Mouse (Mus musculus) pancreas, adult 10 weeks (tissue): Measurements from ENCODE around the gene Atg3. TPM values are rescaled to one million over a fixed set of nuclear protein-coding genes. Genes with fewer than 3 reads are reported as not detected.

ENCODE experiments used
- polyA plus RNA-seq: library from polyadenylated mRNA; stranded (reverse); fragments of 350-450 nt; fragmentation: Illumina TruSeq; extraction: RNeasy Lipid Tissue Mini Kit (QIAGEN cat#74804); gene quantifications from one replicate; pipeline ENCODE4 v1.2.3, GENCODE M21; 2015; ENCODE audit warnings: low read depth, low replicate concordance; ENCODE audit not compliant: insufficient read depth

Gene Atg3
- polyA plus RNA-seq, result 10.3 TPM

DNA sequence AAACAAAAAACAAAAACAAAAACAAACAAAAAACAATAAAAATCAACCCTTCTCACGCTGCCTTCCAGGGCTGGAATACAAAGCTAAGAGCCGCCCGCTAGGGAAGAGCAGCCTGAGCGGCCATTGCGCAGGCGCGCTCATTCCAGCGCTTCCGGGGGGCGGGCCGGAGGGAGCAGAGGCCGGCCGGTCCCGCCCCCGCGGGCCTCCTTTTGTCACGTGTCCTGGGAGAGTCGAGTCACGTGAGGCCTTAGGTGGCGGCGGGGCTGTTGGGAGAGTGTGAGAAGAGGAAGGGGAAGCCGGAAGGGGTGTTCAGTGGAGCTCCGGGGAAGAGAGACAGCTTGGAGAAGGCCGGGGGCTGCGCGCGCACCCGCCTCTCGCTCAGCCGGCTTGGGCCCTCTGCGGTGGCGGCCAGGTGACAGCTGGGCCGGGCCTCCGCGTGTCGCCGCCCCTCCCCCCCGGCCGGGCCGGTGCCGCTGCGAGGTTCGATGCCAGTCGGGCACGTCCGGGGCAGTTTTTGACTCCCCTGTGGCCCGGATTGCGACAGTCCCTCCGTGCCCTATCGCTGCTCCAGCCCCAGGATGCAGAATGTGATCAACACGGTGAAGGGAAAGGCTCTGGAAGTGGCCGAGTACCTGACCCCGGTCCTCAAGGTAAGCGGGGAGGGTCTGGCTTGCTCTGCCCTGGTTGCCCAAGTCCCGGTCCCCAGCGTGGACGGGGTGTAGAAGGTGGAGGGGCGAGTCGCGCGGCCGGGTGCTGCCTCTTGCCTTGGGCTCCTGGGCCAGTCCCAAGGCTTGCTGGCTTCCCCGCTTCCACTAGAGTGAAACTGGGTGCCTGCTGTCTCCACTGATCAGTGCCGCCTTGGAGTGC, at the start of gene Atg3, which contains the start of gene Slc35a5:
Gene Atg3 (plus strand): TSS at position 264 of the 867 bp plus-strand sequence.
Gene Slc35a5 (minus strand): TSS at position 185 of the 867 bp plus-strand sequence.

DNA sequence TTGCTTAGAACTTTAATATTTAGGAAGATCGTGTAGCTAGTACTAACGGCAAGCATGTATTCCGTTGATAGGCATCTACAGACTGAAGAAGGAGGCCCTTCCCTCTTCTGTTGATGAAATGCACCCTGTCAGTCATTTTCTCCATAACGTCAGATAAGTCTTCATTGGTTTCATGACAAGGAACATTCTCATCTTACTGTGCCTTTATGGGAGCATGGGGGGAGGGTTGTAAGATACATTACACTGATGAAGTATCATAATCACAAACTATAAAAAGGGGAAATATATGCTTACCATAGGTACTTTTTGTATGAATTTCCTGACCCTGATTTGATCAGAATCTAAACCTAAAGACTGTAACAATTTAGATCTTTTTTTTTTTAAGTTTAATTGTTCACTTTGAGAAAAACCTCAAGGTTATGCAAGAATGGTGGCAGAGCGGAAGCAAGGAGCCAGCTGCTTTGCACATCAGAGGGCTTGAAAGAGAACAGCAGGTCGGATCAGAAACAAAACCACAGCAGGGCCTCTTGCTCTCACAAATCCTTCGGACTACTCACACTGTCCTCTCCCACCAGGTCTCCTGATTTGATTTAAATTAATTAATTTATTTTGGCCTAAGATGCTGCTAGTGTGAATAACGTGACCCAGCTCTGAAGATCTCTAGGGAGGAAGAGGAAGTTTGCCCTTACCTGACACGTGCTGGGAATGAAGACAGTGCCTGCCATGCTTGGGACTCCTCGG, 65.2 kb downstream of the Atg3 start, which contains the start of gene Btla:
Gene Btla (plus strand): TSS at position 668 of the 741 bp plus-strand sequence.

Other genes starting within 250 kb of the Atg3 start
- gene Cd200r3, start 215.1 kb upstream of the Atg3 start, polyA plus RNA-seq, result not detected
- 11.6 TPM for gene Ccdc80, start 65.4 kb upstream of the Atg3 start, polyA plus RNA-seq
- 3.6 TPM for gene Slc35a5, start 79 bp upstream of the Atg3 start, polyA plus RNA-seq
- gene Btla, start 65.5 kb downstream of the Atg3 start, polyA plus RNA-seq, result not detected